Comparison of ENCODE assay signal across 27 mouse cellular contexts in the genomic region with DNA sequence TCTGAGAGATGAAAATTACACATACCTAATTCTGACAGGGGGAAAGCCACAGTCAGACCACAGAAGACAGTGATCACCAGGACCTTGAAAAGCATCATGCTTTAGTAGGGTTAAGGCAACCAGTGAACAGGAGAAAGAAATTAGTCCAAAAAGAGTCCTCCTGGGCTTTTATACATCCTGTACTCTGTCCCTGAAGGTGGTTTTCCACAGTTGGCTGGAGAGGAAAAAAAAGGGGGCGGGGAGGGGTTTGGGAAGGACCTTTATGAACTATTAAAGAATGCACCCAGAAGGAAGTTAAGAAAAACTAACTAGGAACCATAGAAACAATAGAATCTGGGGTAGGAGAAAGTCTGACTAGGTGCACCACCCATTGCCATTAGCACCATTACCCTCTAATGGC. TPM values are rescaled to one million over a fixed set of nuclear protein-coding genes. Genes with fewer than 3 reads are reported as not detected.
"Had no signal": no experiment of that assay in that cellular context is flagged by ENCODE, and none has a peak within 500 bp of the region (broad histone marks: within the 10 kb centered on the region; RNA-seq: fewer than 3 reads in every experiment).

A gene (minus strand): TSS at position 237 of the 400 bp plus-strand sequence.

- ATAC-seq: hindbrain, postnatal 0 days; intestine, postnatal 0 days; liver, postnatal 0 days had no signal

- H3K27me3 ChIP-seq: heart, embryonic 13.5 days; heart, embryonic 15.5 days; hindbrain, embryonic 13.5 days; hindbrain, embryonic 15.5 days; limb, embryonic 12.5 days; liver, embryonic 13.5 days; liver, embryonic 15.5 days had no signal

- H3K27ac ChIP-seq: heart, adult 2 months; heart, embryonic 13.5 days; heart, embryonic 15.5 days; hindbrain, embryonic 13.5 days; hindbrain, embryonic 15.5 days; hindbrain, postnatal 0 days; layer of hippocampus, adult 2 months; left cerebral cortex, adult 2 months; limb, embryonic 10.5 days; limb, embryonic 12.5 days; liver, embryonic 13.5 days; liver, embryonic 15.5 days had no signal

- H3K4me1 ChIP-seq: heart, embryonic 13.5 days; heart, embryonic 15.5 days; hindbrain, embryonic 13.5 days; hindbrain, embryonic 15.5 days; limb, embryonic 10.5 days; limb, embryonic 12.5 days; liver, embryonic 13.5 days; liver, embryonic 15.5 days had no signal

- H3K4me2 ChIP-seq: heart, embryonic 11.5 days; heart, embryonic 13.5 days; heart, embryonic 15.5 days; hindbrain, embryonic 13.5 days; hindbrain, embryonic 15.5 days; limb, embryonic 12.5 days; liver, embryonic 11.5 days; liver, embryonic 13.5 days; liver, embryonic 15.5 days had no signal

- H3K9ac ChIP-seq: heart, embryonic 13.5 days; heart, embryonic 15.5 days; hindbrain, embryonic 13.5 days; hindbrain, embryonic 15.5 days; limb, embryonic 12.5 days; liver, embryonic 13.5 days; liver, embryonic 15.5 days; liver, postnatal 0 days had no signal

- H3K4me3 ChIP-seq: heart, adult 2 months; heart, embryonic 13.5 days; heart, embryonic 15.5 days; hindbrain, embryonic 13.5 days; hindbrain, embryonic 15.5 days; layer of hippocampus, adult 2 months; left cerebral cortex, adult 2 months; limb, embryonic 10.5 days; limb, embryonic 12.5 days; liver, embryonic 13.5 days; liver, embryonic 15.5 days had no signal

- H3K36me3 ChIP-seq: heart, embryonic 13.5 days; heart, embryonic 15.5 days; hindbrain, embryonic 13.5 days; hindbrain, embryonic 15.5 days; limb, embryonic 10.5 days; limb, embryonic 12.5 days; liver, embryonic 13.5 days; liver, embryonic 15.5 days had no signal

- H3K9me3 ChIP-seq: heart, embryonic 13.5 days; heart, embryonic 15.5 days; hindbrain, embryonic 13.5 days; hindbrain, embryonic 15.5 days; limb, embryonic 10.5 days; limb, embryonic 12.5 days; liver, embryonic 13.5 days; liver, embryonic 15.5 days had no signal

- DNase-seq: gastrocnemius, postnatal 14 days; gastrocnemius, postnatal 36 days; heart, adult 11 months; heart, adult 2 months; heart, postnatal 14 days; heart, postnatal 36 days; liver; liver, embryonic 13.5 days; liver, postnatal 0 days; lung, adult 2 months had no signal

RNA-seq across cellular contexts. Expression of the gene that starts here (rescaled TPM):
- polyA plus RNA-seq: heart, embryonic 11.5 days; heart, embryonic 13.5 days; heart, embryonic 15.5 days; heart, postnatal 0 days; hindbrain, embryonic 11.5 days; hindbrain, embryonic 13.5 days; hindbrain, embryonic 15.5 days; hindbrain, postnatal 0 days; intestine, embryonic 14.5 days; intestine, postnatal 0 days; limb, embryonic 10.5 days; limb, embryonic 12.5 days; limb, embryonic 14.5 days; liver, embryonic 11.5 days; liver, embryonic 13.5 days; liver, embryonic 15.5 days; liver, postnatal 0 days; lung, adult 2 months had no signal
